Mouse (Mus musculus): ENCODE results near the gene Gli2. TPM values are rescaled to one million over a fixed set of nuclear protein-coding genes. Genes with fewer than 3 reads are reported as not detected.

Gli2 gene
- polyA plus RNA-seq, 1 experiment from 2014 or later = 0.22 TPM

GRCm38 (mm10) chr1:118932167-118932566, 121.3 kb downstream of the Gli2 start:
- no peak overlapping the region for H3K27ac ChIP-seq
- no peak overlapping the region for H3K9ac ChIP-seq
- no peaks in the 10 kb centered on the region for H3K36me3 ChIP-seq
- no peaks in the 10 kb centered on the region for H3K9me3 ChIP-seq (replicated peaks)
- no peak overlapping the region for H3K4me2 ChIP-seq
- ATAC-seq (ENCODE audit: low read depth) (no peak), DNase-seq (no peak)
- H3K27me3 ChIP-seq = no peaks in the 10 kb centered on the region
- H3K4me3 ChIP-seq (replicated peaks) = no peak overlapping the region
- H3K4me1 ChIP-seq (replicated peaks) = no peaks in the 10 kb centered on the region
- WGBS (ENCODE audit: insufficient replicate concordance) = 59% methylated on average over 5 of the region's 5 CpGs

GRCm38 (mm10) chr1:118927543-118928354, 125.7 kb downstream of the Gli2 start:
- DNase-seq (no peak), ATAC-seq (ENCODE audit: low read depth) (no peak)
- 44% methylated on average over 12 of the region's 12 CpGs for WGBS (ENCODE audit: insufficient replicate concordance)
- Histone ChIP-seq H3K27ac (no peak overlapping the region), H3K27me3 (no peaks in the 10 kb centered on the region), H3K4me1 (replicated peaks) (no peaks in the 10 kb centered on the region), H3K9ac (no peak overlapping the region), H3K4me2 (no peak overlapping the region), H3K4me3 (replicated peaks) (no peak overlapping the region), H3K9me3 (replicated peaks) (no peaks in the 10 kb centered on the region), H3K36me3 (no peaks in the 10 kb centered on the region)

DNA sequence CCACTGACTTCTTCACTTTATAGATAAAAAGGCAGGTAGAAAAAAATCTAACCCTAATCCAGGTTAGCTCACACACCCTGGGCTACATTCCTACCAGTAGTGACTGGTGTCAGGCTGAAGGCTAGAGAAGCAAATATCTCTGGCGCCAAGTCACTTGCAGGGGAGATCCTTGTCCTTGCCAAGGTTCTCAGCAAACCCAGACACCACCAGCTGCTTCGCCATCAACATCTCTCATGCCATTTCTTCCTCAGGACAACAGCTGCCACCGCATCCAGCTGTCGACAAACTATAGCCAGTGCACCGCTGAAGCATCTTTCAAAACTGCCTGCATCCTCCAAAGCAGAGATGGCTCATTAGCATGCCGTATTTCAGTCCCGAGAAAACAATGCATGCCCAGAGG, 126.9 kb downstream of the Gli2 start:
- no peaks in the 10 kb centered on the region for H3K36me3 ChIP-seq
- WGBS (ENCODE audit: insufficient replicate concordance) = 75% methylated on average over 7 of the region's 7 CpGs
- no peak for ATAC-seq (ENCODE audit: low read depth)
- no peaks in the 10 kb centered on the region for H3K4me1 ChIP-seq (replicated peaks)
- no peaks in the 10 kb centered on the region for H3K27me3 ChIP-seq
- no peaks in the 10 kb centered on the region for H3K9me3 ChIP-seq (replicated peaks)
- no peak overlapping the region for H3K4me2 ChIP-seq
- no peak overlapping the region for H3K9ac ChIP-seq
- DNase-seq = no peak
- H3K4me3 ChIP-seq (replicated peaks) = no peak overlapping the region
- no peak overlapping the region for H3K27ac ChIP-seq

- no peak overlapping the region for H3K9ac ChIP-seq
- no peak overlapping the region for H3K4me3 ChIP-seq (replicated peaks)
- H3K36me3 ChIP-seq = no peaks in the 10 kb centered on the region
- 66% methylated on average over 6 of the region's 6 CpGs for WGBS (ENCODE audit: insufficient replicate concordance)
- H3K27ac ChIP-seq = no peak overlapping the region
- H3K4me2 ChIP-seq = no peak overlapping the region
- H3K4me1 ChIP-seq (replicated peaks) = no peaks in the 10 kb centered on the region
- DNase-seq (no peak), ATAC-seq (ENCODE audit: low read depth) (no peak)
- no peaks in the 10 kb centered on the region for H3K9me3 ChIP-seq (replicated peaks)
- no peaks in the 10 kb centered on the region for H3K27me3 ChIP-seq
These were observed 131.2 kb downstream of the Gli2 start for GRCm38 (mm10) chr1:118922189-118922588.

DNA sequence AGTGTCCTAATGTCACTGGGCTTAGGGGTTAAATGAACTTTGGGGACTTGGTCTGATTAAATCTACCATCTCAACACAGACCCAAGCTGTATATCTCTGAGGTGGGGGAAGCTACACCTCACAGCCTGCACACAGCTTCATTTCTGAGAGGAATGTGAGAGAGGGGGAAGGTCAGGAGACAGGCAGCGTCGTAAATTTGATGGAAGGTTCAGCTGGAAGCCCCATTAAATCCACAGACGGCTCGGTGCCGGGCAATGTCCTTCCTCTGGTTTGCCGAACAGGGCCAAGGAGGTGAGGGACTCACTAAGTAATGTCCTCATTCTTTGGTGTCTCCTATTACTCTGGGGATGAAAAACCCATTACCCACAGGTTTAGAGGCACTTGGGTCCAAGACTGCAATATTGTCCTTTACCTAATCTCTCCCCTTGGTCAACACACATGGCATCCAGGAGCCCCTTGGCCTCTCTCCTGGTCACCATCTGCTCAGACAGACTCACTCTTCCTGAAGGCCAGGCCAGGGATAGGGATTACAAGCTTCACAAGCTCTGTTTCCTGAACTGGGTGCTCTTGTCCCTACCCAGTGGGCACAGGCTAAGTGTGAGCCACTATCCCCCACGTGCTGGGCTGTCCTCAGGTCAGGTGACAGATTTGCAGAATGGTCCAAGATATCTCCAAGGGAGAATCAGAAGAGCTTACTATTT, 135.7 kb downstream of the Gli2 start:
- WGBS (ENCODE audit: insufficient replicate concordance) = 65% methylated on average over 7 of the region's 7 CpGs
- no peaks in the 10 kb centered on the region for H3K4me1 ChIP-seq (replicated peaks)
- H3K4me2 ChIP-seq = no peak overlapping the region
- DNase-seq = no peak
- H3K9ac ChIP-seq = no peak overlapping the region
- H3K27me3 ChIP-seq = no peaks in the 10 kb centered on the region
- no peak for ATAC-seq (ENCODE audit: low read depth)
- no peaks in the 10 kb centered on the region for H3K9me3 ChIP-seq (replicated peaks)
- H3K27ac ChIP-seq = no peak overlapping the region
- H3K36me3 ChIP-seq = no peaks in the 10 kb centered on the region
- no peak overlapping the region for H3K4me3 ChIP-seq (replicated peaks)

DNA sequence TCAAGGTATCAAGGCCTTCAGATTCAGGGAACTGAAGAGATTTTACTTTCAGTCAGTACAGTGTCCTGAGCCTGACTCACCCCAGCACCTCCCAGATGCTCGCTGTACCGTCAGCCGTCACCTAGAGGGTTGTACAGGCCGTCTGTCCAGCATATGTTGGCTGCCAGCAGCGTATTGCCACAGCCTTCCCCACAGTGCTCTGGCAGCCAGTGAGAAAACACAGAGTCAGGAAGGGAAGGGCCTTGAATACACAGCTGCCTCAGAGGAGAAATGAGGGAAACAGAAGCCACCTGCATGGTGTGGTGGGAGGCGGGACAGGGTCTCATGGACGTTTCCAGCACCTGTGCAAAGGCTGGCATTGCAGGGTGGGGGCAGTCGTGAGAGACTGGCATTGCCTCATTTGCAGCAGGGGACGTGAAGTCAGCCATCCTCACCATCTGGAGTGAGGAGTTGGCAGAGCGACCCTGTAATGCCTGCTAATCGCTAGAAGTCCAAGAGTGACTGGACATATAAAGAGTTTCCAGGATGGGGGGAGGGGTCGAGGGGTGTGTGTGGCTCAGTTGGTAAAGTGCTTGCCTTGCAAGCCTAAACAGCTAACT, 136.8 kb downstream of the Gli2 start:
- ATAC-seq (ENCODE audit: low read depth) (no peak), DNase-seq (no peak)
- WGBS (ENCODE audit: insufficient replicate concordance) = 56% methylated on average over 12 of the region's 12 CpGs
- no peak overlapping the region for H3K27ac ChIP-seq
- no peak overlapping the region for H3K4me3 ChIP-seq (replicated peaks)
- H3K4me2 ChIP-seq = no peak overlapping the region
- H3K36me3 ChIP-seq = no peaks in the 10 kb centered on the region
- no peak overlapping the region for H3K9ac ChIP-seq
- H3K9me3 ChIP-seq (replicated peaks) = no peaks in the 10 kb centered on the region
- no peaks in the 10 kb centered on the region for H3K4me1 ChIP-seq (replicated peaks)
- no peaks in the 10 kb centered on the region for H3K27me3 ChIP-seq

DNA sequence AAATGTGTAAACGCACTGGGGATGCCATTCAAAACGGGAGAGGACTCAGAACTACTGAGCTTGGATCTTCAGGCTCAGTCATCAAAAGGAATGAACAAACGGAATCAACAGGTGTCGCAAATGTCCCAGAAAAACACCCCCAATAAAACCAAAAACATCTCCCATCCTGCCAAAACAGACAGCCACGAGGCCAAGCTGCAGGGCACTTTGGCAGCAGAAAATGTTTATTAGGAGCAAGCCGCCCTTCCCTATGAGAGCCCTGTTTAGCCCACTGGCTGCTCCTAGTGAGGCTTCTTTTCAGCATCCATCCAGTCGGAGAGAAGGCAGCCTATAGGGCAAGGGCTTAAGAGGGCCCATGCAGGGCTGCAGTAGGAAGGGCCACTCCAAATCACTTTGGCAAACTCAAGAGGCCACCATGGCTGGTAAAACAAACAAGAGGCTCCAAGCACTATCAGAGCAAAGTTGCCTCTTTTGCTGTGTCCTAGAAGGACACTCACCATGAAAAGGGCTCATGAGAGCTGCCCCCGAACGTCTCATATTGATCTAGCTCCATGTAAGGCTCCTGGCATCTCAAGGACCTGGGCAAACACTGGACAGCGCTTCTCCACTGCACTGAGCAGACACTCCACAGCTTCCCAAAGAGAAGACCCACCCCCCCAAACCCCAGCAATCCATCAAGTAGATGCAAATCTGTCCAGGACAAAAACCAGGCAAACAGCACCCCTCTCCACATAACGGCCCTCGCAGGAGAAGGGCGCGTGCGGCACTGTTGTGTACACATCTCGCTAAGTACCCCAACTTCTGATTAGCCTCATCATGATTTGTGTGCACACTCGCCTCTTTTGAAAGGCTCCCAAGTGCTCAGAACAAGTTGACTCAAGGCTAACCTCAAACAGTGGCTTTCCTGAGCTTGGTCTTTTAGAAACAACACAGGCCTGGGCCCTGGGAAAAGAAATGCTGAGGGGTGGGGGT, 139.7 kb downstream of the Gli2 start:
- H3K9me3 ChIP-seq (replicated peaks) = no peaks in the 10 kb centered on the region
- H3K4me1 ChIP-seq (replicated peaks) = no peaks in the 10 kb centered on the region
- no peaks in the 10 kb centered on the region for H3K36me3 ChIP-seq
- H3K9ac ChIP-seq = no peak overlapping the region
- no peak overlapping the region for H3K4me3 ChIP-seq (replicated peaks)
- DNase-seq (no peak), ATAC-seq (ENCODE audit: low read depth) (no peak)
- no peak overlapping the region for H3K4me2 ChIP-seq
- WGBS (ENCODE audit: insufficient replicate concordance) = 43% methylated on average over 17 of the region's 17 CpGs
- no peaks in the 10 kb centered on the region for H3K27me3 ChIP-seq
- no peak overlapping the region for H3K27ac ChIP-seq

GRCm38 (mm10) chr1:118912929-118913328, 140.5 kb downstream of the Gli2 start:
- Histone ChIP-seq H3K27ac (no peak overlapping the region), H3K9me3 (replicated peaks) (no peaks in the 10 kb centered on the region), H3K27me3 (no peaks in the 10 kb centered on the region), H3K4me2 (no peak overlapping the region), H3K4me3 (replicated peaks) (no peak overlapping the region), H3K36me3 (no peaks in the 10 kb centered on the region), H3K9ac (no peak overlapping the region), H3K4me1 (replicated peaks) (no peaks in the 10 kb centered on the region)
- 49% methylated on average over 6 of the region's 6 CpGs for WGBS (ENCODE audit: insufficient replicate concordance)
- ATAC-seq (ENCODE audit: low read depth) = no peak
- DNase-seq = no peak

DNA sequence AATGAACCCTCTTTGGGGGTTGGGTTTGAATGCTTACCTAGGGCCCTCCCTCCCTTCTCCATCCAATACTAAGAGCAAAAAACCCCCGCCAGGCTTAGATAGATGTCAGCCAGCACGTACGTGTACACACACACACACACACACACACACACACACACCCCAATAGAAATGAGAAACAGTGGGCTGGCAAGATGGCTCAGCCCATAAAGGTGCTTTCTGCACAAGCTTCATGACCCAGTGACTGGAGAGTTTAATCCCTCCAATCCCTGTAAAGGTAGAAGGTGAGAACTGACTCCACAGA, 142.0 kb downstream of the Gli2 start:
- Histone ChIP-seq H3K9ac (no peak overlapping the region), H3K4me1 (replicated peaks) (no peaks in the 10 kb centered on the region), H3K4me3 (replicated peaks) (no peak overlapping the region), H3K4me2 (no peak overlapping the region), H3K9me3 (replicated peaks) (no peaks in the 10 kb centered on the region), H3K27ac (no peak overlapping the region), H3K36me3 (no peaks in the 10 kb centered on the region), H3K27me3 (no peaks in the 10 kb centered on the region)
- ATAC-seq (ENCODE audit: low read depth) (no peak), DNase-seq (no peak)
- 58% methylated on average over 3 of the region's 3 CpGs for WGBS (ENCODE audit: insufficient replicate concordance)

DNA sequence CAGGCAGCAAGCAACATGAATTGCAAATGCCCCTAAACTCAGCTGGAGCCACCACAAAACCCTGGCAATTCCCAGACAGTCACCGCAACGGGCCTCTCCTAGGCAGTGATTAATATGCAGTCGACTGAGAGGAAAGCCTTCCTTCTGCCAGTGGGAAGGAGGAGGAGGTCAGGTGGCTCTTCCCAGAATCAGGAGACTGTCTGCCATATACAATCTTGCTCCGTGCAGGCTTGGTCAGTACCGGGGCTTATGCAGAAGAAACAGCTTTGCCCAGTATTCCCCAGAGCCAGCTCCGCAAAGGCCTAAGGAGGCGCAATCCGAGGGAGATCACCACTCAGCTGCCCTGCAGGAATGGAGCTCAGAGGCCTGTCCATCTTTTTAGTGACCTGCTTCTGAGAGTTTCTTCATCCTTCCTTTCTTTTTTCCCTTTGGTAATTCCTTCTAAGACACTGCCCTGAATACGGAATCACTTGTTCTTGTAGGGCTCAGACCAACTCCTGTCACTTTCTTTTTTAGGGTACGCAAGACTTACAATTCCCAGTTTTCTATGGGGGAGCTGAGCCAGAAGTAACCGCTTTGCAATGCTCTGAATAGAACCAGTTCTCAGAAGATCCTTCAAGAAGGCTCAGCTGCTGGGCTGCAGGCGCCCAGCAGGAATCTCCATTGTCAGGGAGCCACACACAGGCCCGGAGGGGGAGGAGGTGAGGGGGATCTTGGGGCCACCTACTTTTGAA, 142.6 kb downstream of the Gli2 start:
- Histone ChIP-seq H3K4me2 (no peak overlapping the region), H3K9ac (no peak overlapping the region), H3K27me3 (no peaks in the 10 kb centered on the region), H3K36me3 (no peaks in the 10 kb centered on the region), H3K9me3 (replicated peaks) (no peaks in the 10 kb centered on the region), H3K4me3 (replicated peaks) (no peak overlapping the region), H3K4me1 (replicated peaks) (no peaks in the 10 kb centered on the region), H3K27ac (no peak overlapping the region)
- 52% methylated on average over 13 of the region's 13 CpGs for WGBS (ENCODE audit: insufficient replicate concordance)
- DNase-seq (no peak), ATAC-seq (ENCODE audit: low read depth) (no peak)
